Mouse (Mus musculus) heart, embryonic 10.5 days (tissue): ENCODE measurements around the gene Egr2. TPM values are rescaled to one million over a fixed set of nuclear protein-coding genes. Genes with fewer than 3 reads are reported as not detected.

Experiments
- DNase-seq: peaks from one replicate; pipeline ENCODE4 v3.0.0-alpha.2; 2017; ENCODE audit warnings: low spot score
- H3K27ac ChIP-seq: fragments of 300-500 bp; sonication (generic); 2 replicates; pipeline ENCODE4 v1.5.1; 2016; ENCODE audit warnings: mild to moderate bottlenecking
- H3K27me3 ChIP-seq: fragments of 300-500 bp; sonication (generic); 2 replicates; pipeline ENCODE4 v1.6.1; 2016; ENCODE audit warnings: mild to moderate bottlenecking; ENCODE audit not compliant: poor library complexity, insufficient read depth, severe bottlenecking
- H3K36me3 ChIP-seq: fragments of 300-500 bp; sonication (generic); 2 replicates; pipeline ENCODE4 v1.6.1; 2016; ENCODE audit warnings: mild to moderate bottlenecking, moderate library complexity
- H3K4me1 ChIP-seq: fragments of 300-500 bp; sonication (generic); 2 replicates; pipeline ENCODE4 v1.6.1; 2016; ENCODE audit warnings: mild to moderate bottlenecking
- H3K4me3 ChIP-seq: fragments of 300-500 bp; sonication (generic); 2 replicates; pipeline ENCODE4 v1.5.1; 2016; ENCODE audit warnings: mild to moderate bottlenecking, moderate library complexity
- H3K9me3 ChIP-seq: fragments of 300-500 bp; sonication (generic); 2 replicates; pipeline ENCODE4 v1.6.1; 2016; ENCODE audit warnings: mild to moderate bottlenecking, moderate library complexity
- WGBS: fragments of 180-500 bp; shearing (Covaris S2); methylation state at CpG from one replicate; pipeline ENCODE4 v1.1.7; 2016; 5-methylcytosine and 5-hydroxymethylcytosine counted together
- polyA plus RNA-seq: library from polyadenylated mRNA; unstranded; fragments of >200 nt; fragmentation: Nextera tagmentation; extraction: Ambion mirVana; gene quantifications from 2 replicates; pipeline ENCODE4 v1.2.1, GENCODE M21; 2016

Egr2 gene
- 0.13 and 0.32 TPM in 2 replicates for polyA plus RNA-seq

GRCm38 (mm10) chr10:67535256-67535655 lies at the start of gene Egr2:
Gene Egr2 (plus strand): TSS chr10:67535475.
- no peaks in the 10 kb centered on the region for H3K36me3 ChIP-seq
- WGBS, result 1% methylated on average over 37 of the region's 37 CpGs
- DNase-seq, result no peak
- H3K27me3 ChIP-seq, result peaks cover 85% of the 10 kb centered on the region
- H3K4me3 ChIP-seq, result peak within 1 kb of the TSS; percentile 72
- no peak within 1 kb of the TSS for H3K27ac ChIP-seq
- H3K9me3 ChIP-seq, result no peaks in the 10 kb centered on the region
- H3K4me1 ChIP-seq, result peaks cover 41% of the 10 kb centered on the region

GRCm38 (mm10) chr10:67487496-67487895 lies 47.8 kb upstream of the Egr2 start:
- H3K36me3 ChIP-seq, result no peaks in the 10 kb centered on the region
- 86% methylated on average over 7 of the region's 7 CpGs for WGBS
- no peak overlapping the region for H3K27ac ChIP-seq
- DNase-seq, result no peak
- no peak overlapping the region for H3K4me3 ChIP-seq
- H3K9me3 ChIP-seq, result peaks cover 3% of the 10 kb centered on the region; the same call in 1 of the 2 replicates
- H3K27me3 ChIP-seq, result no peaks in the 10 kb centered on the region
- H3K4me1 ChIP-seq, result no peaks in the 10 kb centered on the region

DNA sequence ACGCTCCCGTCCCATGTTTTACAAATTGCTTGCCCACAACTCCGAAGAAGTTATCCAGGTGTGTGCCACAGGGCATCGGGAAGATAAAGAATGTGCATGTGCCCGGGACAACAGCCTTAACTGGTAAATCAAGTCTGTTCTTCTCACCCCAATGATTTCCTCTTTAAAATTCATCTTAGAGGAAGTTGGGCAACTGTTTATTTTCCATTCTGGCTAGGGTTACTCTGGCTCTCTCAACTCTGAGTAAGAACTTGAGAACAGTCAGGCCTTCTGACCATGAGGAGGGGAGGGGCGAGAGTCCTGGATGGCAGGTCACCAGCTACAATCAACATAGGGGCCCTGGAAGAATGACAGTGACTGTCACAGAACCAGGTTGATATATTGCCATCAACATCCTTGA lies 45.4 kb upstream of the Egr2 start:
- Histone ChIP-seq H3K4me1 (no peaks in the 10 kb centered on the region), H3K4me3 (no peak overlapping the region), H3K36me3 (no peaks in the 10 kb centered on the region), H3K27me3 (no peaks in the 10 kb centered on the region), H3K9me3 (peaks cover 3% of the 10 kb centered on the region; the same call in 1 of the 2 replicates), H3K27ac (no peak overlapping the region)
- DNase-seq, result no peak
- 81% methylated on average over 6 of the region's 6 CpGs for WGBS

- no peak overlapping the region for H3K4me3 ChIP-seq
- WGBS, result 81% methylated on average over 5 of the region's 5 CpGs
These were observed 44.6 kb upstream of the Egr2 start for GRCm38 (mm10) chr10:67490632-67491031.

DNA sequence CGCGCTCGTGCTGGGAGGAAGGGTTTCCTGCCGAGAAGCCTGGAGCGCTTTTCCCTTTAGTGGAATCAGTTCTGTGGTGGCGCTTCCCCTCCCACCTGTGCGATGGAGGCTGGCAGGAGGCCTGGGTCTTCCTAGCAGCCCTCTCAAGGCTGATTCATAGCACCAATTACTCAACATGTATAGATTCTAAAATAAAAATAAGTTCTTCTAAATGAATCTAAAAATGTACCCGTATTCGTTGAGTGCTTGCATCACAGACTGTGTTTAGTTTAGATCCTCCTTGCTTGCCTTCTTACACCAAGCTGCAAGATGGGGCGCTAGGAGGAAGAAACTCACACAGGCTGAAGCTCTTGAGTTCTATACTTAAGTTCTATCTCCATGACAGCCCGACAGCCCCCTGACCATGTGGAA lies 43.1 kb upstream of the Egr2 start:
- no peaks in the 10 kb centered on the region for H3K36me3 ChIP-seq

More at GRCm38 (mm10) chr10:67490632-67491031, 44.6 kb upstream of the Egr2 start:
- Histone ChIP-seq H3K36me3 (no peaks in the 10 kb centered on the region), H3K27ac (no peak overlapping the region), H3K9me3 (no peaks in the 10 kb centered on the region), H3K27me3 (no peaks in the 10 kb centered on the region), H3K4me1 (no peaks in the 10 kb centered on the region)
- DNase-seq, result no peak

DNA sequence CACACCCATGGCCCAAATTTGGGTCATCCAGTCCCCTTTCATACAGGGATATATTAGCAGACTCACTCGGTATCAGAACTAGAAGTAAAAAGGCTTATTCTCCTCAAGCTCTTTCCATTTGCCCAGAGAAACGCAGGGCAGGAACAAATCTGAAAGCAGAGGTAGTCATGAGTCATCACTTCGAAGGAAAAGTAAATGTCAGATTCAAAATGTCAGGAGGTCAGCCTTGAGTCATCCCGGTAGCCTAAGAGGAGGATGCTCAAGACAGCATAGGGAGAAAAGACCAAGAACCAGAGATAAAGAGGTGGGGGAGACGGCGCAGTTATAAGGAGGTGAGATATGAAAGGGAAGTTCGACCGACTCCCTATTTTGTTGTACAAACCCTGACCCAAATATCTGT lies 41.7 kb upstream of the Egr2 start:
- Histone ChIP-seq H3K9me3 (no peaks in the 10 kb centered on the region), H3K4me3 (no peak overlapping the region), H3K27ac (no peak overlapping the region), H3K4me1 (no peaks in the 10 kb centered on the region), H3K27me3 (no peaks in the 10 kb centered on the region), H3K36me3 (no peaks in the 10 kb centered on the region)
- DNase-seq, result no peak
- WGBS, result 64% methylated on average over 8 of the region's 8 CpGs

More for the DNA sequence above, 43.1 kb upstream of the Egr2 start:
- no peak for DNase-seq
- Histone ChIP-seq H3K4me1 (no peaks in the 10 kb centered on the region), H3K9me3 (no peaks in the 10 kb centered on the region), H3K27me3 (no peaks in the 10 kb centered on the region), H3K4me3 (no peak overlapping the region), H3K27ac (no peak overlapping the region)
- WGBS, result 72% methylated on average over 11 of the region's 11 CpGs

DNA sequence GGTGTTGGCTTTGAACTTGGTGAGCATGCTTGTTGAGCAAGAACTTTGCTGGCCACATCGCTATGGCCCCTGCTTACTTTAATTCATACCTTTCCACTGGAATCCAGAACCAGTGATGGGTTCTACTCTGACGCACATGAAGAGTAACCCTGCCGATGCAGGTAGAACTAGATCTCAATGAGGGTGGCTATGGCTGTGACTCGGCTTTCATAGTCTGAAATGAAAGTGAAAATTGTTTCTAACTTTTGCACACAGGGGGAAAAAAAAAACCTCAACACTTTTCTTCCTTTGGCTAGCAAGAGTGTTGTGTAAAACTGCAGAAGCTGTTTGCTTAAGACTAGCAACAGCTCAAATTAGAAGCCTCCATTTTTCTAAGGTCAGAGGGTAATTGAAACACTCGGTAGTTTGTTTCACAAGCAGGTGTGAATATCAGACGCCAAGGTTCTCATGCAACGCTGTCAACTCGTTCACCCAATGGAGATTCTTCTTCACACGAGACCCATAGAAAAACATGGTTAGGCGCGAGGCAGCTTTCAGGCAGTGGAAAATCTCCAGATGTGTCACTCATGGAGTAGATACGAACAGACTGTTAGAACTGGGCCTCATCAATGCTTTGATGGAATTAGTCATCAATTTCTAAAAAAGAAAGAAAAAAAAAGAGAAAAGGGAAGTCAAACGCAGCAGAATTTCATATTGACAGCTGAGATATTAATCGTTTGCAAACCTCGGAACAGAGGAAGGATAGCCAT lies 38.0 kb upstream of the Egr2 start:
- Histone ChIP-seq H3K4me3 (no peak overlapping the region), H3K9me3 (no peaks in the 10 kb centered on the region), H3K27me3 (no peaks in the 10 kb centered on the region), H3K27ac (no peak overlapping the region), H3K4me1 (no peaks in the 10 kb centered on the region), H3K36me3 (no peaks in the 10 kb centered on the region)
- DNase-seq, result no peak
- WGBS, result 89% methylated on average over 15 of the region's 15 CpGs

DNA sequence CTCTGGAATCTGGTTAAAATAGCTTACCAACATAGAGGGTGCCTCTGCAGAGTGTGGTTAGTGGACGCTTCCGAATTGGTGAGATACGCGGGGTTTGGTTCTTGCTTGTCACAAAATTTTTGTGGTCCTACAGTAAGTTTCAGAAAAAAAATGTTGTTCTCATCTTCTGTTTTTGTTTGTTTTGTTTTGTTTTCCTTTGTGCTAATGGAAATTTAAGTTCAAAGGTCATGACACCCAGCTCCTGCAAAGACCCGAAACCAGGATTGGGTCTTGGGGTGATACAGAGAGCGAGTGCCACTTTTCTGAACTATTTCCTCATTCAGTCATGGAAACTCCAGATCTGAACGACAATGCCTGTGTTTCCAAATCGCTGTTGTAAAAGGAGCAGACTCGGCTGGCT lies 37.3 kb upstream of the Egr2 start:
- DNase-seq, result no peak
- Histone ChIP-seq H3K4me3 (no peak overlapping the region), H3K9me3 (no peaks in the 10 kb centered on the region), H3K36me3 (no peaks in the 10 kb centered on the region), H3K4me1 (no peaks in the 10 kb centered on the region), H3K27me3 (no peaks in the 10 kb centered on the region), H3K27ac (no peak overlapping the region)
- WGBS, result 88% methylated on average over 9 of the region's 9 CpGs

DNA sequence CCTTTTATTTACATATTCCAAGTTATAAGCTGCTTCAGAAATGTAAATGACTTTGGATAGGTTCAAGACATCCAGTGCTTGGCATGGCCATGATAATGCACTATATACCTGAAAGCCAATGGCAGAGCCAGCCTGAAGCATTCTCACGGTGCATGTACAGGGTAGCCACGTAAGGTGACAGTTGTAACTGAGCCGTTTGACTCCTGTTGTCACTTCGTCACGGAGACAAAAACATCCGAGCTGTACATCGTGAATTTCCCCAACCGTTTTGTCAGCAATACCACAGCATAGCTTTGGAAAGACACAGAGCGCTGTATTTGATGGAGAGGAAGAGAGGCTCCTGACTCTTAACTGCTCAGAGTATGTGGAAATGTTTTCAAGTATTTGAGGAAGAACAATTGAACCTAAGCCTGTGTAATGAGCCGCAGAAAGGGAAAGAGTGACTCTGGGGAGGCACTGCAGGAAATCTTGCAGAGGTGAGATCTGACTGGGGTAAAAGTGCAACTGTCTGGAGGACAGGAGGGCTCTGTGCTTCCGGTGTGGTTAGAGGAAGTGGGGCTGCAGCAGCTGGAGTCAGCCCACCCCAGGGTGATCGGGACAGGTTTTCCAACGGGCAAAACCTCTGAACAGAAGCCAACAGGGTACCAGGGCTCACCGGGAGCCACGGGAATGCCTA lies 31.8 kb upstream of the Egr2 start:
- Histone ChIP-seq H3K9me3 (no peaks in the 10 kb centered on the region), H3K27me3 (no peaks in the 10 kb centered on the region), H3K4me1 (peaks cover 5% of the 10 kb centered on the region; the same call in 1 of the 2 replicates), H3K4me3 (no peak overlapping the region), H3K27ac (no peak overlapping the region), H3K36me3 (no peaks in the 10 kb centered on the region)
- no peak for DNase-seq
- WGBS, result 63% methylated on average over 15 of the region's 15 CpGs

DNA sequence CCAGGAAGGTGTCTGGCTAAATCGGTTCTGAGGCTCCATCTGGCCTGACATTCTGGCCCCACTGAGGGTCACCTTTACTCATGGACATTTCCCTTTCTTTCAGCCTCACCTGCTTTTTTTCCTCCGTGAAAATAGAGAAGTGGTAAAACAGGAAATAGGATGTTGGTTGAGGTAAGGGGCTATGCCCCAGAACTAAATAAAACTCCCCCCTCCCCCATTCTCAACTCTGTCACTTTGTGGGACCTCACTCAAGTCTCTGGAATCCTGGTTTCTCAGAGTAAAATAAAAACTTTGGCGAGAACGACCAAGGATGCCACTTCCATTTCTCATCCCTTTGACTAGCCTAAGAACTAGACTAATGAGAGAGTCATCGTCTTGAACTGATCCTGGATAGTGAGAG lies 31.2 kb upstream of the Egr2 start:
- Histone ChIP-seq H3K9me3 (no peaks in the 10 kb centered on the region), H3K4me1 (peaks cover 5% of the 10 kb centered on the region; the same call in 1 of the 2 replicates), H3K4me3 (no peak overlapping the region), H3K27ac (no peak overlapping the region), H3K36me3 (no peaks in the 10 kb centered on the region), H3K27me3 (no peaks in the 10 kb centered on the region)
- no peak for DNase-seq
- 54% methylated on average over 5 of the region's 5 CpGs for WGBS

DNA sequence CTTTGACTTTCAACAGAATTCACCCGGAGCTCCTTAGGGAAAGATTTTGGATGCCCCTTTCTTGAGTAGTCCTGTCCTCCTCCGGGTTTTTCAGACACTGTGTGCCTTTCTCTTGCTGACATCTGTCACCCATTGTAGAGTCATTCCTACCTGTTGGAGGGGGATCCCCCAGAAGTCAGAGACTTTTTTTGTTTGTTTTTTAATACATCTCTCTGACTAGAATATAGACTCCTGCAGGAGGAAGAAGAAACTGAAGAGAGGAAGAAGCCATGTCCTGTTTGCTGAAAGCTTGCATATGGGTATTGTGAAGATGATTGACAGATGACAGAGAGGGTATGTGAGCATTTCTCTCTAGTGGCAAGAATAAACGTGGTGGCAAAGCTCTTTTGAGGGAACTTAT lies 30.0 kb upstream of the Egr2 start:
- DNase-seq, result no peak
- Histone ChIP-seq H3K36me3 (no peaks in the 10 kb centered on the region), H3K9me3 (no peaks in the 10 kb centered on the region), H3K4me1 (peaks cover 5% of the 10 kb centered on the region; the same call in 1 of the 2 replicates), H3K4me3 (no peak overlapping the region), H3K27ac (no peak overlapping the region), H3K27me3 (no peaks in the 10 kb centered on the region)
- WGBS, result 66% methylated on average over 3 of the region's 3 CpGs

DNA sequence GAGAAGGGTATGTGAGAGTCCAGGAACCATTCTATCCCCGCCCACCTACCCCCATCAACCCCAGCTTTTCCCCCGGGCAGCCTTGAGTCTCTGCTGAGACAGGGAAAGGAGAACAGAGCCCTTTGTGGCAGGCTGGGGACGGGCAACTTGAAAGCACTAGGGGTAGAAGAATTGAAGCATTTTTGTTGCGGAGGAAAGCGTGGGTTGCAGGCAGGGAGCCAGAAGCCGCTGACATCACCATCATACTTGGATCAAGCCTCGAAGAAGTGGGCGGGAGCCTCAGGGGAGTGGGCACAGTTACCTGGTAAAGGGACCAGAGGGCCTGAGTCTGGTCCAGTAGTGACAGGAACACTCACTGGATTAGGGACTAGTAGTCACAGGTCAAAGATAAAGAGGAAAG lies 23.1 kb upstream of the Egr2 start:
- H3K36me3 ChIP-seq, result no peaks in the 10 kb centered on the region
- WGBS, result 66% methylated on average over 8 of the region's 8 CpGs
- H3K4me3 ChIP-seq, result no peak overlapping the region
- no peaks in the 10 kb centered on the region for H3K9me3 ChIP-seq
- no peak for DNase-seq
- H3K4me1 ChIP-seq, result peaks cover 5% of the 10 kb centered on the region; the same call in 1 of the 2 replicates
- no peaks in the 10 kb centered on the region for H3K27me3 ChIP-seq
- no peak overlapping the region for H3K27ac ChIP-seq

DNA sequence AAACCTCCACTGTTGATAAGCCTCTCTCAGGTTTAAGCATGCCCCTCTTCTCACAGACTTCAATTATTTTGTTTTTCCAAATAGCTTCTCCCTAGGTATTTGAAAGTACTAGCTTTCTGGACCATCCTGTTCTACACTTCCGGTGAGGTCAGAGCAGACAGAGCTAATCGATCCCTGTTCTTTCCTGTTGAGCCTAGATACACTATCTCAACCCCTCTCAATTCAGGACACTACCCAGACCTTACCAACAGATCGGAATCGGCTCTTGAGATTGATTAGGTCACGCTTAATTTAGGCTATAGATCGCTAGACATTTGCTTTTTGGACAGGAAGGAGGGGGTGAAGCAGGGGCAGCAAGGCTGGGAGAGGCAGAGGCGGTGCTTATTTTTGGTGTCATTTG lies 22.4 kb upstream of the Egr2 start:
- H3K27me3 ChIP-seq, result no peaks in the 10 kb centered on the region
- no peak overlapping the region for H3K27ac ChIP-seq
- H3K4me3 ChIP-seq, result no peak overlapping the region
- DNase-seq, result no peak
- H3K36me3 ChIP-seq, result no peaks in the 10 kb centered on the region
- 45% methylated on average over 7 of the region's 7 CpGs for WGBS
- H3K9me3 ChIP-seq, result no peaks in the 10 kb centered on the region
- peaks cover 5% of the 10 kb centered on the region; the same call in 1 of the 2 replicates for H3K4me1 ChIP-seq
